Mouse (Mus musculus) neural tube, embryonic 14.5 days (tissue): Measurements from ENCODE around the gene Kansl1l. TPM values are rescaled to one million over a fixed set of nuclear protein-coding genes. Genes with fewer than 3 reads are reported as not detected.

Source experiments
- polyA plus RNA-seq: library from polyadenylated mRNA; unstranded; fragments of >200 nt; fragmentation: Nextera tagmentation; extraction: Ambion mirVana; gene quantifications from 2 replicates; pipeline ENCODE4 v1.2.1, GENCODE M21; 2014

Gene Kansl1l
- polyA plus RNA-seq, 1 experiment from 2014 or later, result 16.6 TPM

Other genes with a start within 250 kb of the Kansl1l start
- 40.8 and 45.4 TPM in 2 replicates for gene Rpe, start 116.7 kb downstream of the Kansl1l start, polyA plus RNA-seq
- gene Acadl, start 45.7 kb upstream of the Kansl1l start, polyA plus RNA-seq, result 40.7 and 60.7 TPM in 2 replicates
- 3.6 and 7.3 TPM in 2 replicates for gene Myl1, start 127.8 kb upstream of the Kansl1l start, polyA plus RNA-seq
- gene Lancl1, start 221.3 kb upstream of the Kansl1l start, polyA plus RNA-seq, result 194 and 225 TPM in 2 replicates